Mouse (Mus musculus): ENCODE data around the gene Osbpl10.

Osbpl10 gene

GRCm38 (mm10) chr9:115272451-115272850 is 294.1 kb downstream of the Osbpl10 start:
- DNase-seq (ENCODE audit: low spot score in 2 of 2): peak; percentile 27 to 46

GRCm38 (mm10) chr9:115273095-115273649 is 294.8 kb downstream of the Osbpl10 start:
- DNase-seq (ENCODE audit: low spot score in 2 of 2): no peak

GRCm38 (mm10) chr9:115274806-115275205 is 296.4 kb downstream of the Osbpl10 start:
- no peak for DNase-seq (ENCODE audit: low spot score in 2 of 2)

GRCm38 (mm10) chr9:115278641-115279040 is 300.3 kb downstream of the Osbpl10 start:
- no peak for DNase-seq (ENCODE audit: low spot score in 2 of 2)
